Mouse (Mus musculus) layer of hippocampus, adult 9-11 months (tissue): ENCODE results near the gene Trpt1.

Experiments used
- DNase-seq: peaks from one replicate; pipeline ENCODE4 v3.0.0; 2022

Trpt1 gene

DNA sequence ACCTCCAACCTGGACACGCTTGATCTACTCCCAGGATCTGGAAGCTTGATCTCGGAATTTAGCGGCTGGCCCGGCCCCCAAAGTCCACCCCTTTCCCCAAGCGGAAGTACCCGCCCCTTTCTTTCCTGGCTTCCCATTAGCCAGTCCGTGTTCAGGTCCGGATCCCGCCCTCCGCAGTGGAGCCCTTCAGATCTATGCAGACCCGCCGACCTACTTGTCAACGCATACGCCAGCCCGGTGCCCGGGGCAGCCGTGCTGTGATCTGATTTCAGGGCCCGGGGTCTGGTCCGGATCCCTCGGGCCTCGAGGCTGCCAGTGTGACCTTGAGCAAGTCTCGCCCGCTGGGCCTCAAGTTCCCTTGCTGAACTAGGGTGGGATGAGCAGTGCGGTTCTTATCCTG is at the start of gene Trpt1, which contains the start of gene Nudt22:
Trpt1 (plus strand) TSS at position 126 of the 400 bp plus-strand sequence.
Nudt22 (minus strand) TSS at position 112 of the 400 bp plus-strand sequence.
- DNase-seq: peak; percentile 89

DNA sequence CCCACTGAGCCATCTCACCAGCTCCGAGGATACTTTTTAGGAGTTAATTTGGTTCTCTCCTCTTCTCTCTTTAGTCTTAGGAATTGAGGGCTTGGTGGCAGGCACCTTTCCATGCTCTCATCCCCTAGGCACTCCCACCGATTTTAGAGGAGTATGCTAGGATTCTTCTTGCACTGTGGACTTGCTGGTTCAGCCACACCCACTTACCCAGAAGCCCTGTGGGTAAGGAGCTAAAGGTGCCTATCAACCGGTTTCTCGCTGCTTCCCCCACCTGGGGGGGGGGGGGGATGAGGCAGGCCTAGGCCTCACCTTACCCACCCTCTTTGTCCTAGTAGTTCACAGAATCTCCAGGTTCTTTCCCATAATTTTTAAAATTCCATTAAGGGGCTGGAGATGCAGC is 48.2 kb upstream of the Trpt1 start:
- DNase-seq: no peak

DNA sequence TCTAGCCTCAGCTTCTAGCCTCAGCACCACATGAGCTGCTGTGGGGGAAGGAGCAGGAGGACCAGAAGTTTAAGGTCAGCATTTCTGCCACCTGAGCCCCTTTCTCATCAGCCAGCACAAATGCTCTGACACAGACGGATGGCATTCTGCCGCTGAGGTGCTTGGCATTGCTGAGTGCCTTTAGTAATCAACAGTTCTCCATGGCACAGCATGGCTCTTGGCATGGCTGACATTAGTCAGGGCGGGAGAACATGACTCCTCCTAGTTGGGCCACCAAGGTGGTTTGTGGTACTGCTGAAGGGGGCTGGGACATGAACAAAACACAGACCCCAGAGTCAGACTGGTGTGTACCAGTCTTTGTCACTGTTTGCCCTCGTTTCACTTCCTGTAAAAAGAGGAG is 47.7 kb upstream of the Trpt1 start:
- DNase-seq: no peak

DNA sequence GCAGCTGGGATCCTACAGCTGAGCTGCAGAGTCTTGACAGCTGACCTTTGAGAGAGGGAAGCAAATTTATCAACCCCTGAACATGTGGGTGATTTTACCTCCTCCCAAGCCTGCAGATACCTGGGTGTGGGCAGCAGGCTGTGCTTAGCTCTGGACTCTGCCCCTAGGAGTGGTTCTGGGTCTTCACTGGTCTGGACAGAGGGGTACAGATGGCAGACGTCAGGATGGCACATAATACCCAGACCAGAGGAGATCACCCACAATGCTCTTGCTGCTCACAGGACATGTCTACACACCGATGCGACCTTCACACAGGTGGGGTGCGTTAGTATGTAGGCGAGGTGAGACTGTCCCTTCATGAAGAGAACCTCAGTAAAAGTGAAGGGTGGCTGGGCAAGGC is 46.4 kb upstream of the Trpt1 start:
- DNase-seq: no peak

DNA sequence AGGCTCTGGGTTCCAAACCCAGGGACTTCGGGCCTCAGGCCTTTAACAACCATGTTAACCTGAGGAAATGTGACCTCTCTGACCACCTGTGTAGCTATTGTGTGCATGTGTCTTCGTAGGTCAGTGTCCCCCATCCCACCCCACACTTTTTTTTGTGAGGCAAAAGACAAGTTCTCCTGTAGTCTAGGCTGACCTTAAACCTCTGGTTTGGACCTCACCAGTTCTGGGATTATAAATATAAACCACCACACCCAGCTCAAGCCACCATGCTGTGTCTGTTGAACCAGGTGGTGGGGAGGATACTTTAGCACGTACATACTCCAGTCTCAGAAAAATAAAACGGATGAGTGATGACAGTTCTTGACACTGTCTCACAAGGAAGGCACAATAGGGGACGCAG is 46.0 kb upstream of the Trpt1 start:
- DNase-seq: no peak

DNA sequence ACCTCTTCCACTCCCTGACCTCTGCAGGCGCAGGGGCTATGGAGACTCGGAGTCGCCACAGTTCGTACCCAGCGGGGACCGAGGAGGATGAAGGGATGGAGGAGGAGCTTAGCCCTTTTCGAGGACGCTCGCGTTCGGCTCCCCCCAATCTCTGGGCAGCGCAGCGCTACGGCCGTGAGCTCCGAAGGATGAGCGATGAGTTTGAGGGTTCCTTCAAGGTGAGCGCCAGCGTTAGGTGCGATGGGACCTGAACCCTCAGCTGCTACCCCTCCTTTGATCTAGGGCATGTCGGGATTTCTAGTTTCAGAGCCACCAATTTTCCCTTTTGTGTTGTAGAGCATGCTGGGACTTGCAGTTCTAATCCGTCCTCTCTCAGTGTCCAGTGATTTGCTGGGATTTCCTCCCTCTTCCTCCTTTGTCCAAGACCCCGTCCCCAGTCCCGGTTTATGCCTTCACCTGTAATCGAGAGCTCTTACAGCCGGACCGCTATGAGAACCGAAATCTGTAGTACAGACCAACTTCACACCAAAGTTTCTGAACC is 45.2 kb upstream of the Trpt1 start:
- DNase-seq: peak; percentile 66

DNA sequence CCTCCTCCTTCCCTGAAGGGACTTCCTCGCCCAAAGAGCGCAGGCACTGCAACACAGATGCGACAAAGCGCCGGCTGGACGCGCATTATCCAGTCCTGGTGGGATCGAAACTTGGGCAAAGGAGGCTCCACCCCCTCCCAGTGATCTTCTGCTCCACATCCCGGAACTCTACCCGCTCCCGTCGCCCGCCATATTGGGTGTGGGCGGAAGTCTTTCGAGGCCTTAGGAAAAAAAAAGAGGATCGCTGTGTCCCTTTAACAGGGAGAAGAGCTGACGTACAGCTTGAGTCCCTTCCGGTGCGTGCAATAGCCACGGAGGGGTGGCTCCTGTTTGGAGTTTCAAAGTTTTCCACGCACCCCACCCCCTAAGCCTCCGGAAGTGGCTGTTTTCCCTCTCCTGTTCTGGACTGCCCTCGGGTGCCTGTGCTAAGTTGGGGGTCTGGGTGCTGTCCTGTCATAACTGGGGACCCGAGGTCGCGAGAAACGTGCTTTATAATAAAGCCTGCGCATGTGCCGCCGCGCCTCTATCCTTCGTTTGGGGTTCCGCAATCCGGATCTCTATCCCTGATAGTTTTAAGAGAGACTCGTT is 44.5 kb upstream of the Trpt1 start:
- peak; percentile 96 for DNase-seq

DNA sequence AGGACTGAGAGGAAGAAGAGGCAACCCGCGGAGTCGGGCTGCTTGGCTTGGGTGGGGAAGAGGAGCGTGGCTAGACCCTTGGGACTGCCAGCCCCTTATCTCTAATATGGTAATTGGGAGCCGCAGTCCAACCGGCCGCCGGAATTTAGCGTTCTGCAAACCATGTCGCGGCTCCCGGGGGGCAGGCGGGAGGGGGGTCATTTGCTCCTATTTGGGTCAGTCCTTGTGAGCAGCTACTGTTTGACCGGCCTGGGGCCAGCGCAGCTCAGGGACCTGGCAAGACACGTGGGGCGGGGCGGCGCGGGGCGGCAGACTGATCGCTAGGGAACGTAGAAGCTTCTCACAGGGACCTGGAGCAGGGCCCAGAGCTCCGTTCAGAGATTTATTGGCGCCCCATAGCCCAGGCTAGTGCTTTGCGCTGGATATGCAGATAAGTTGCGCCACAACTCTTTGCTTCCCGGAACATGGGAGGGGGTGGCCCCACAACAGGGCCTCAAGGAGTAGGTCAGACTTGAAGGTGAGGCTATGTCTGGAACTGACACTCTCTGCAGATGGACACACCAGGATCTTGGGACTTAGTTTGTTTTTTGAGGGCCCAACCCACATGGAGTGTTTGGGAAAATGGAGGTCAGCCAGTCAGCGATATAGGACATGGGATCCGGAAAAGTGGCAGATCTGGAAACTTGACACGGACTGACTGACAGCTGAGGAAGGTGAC is 43.8 kb upstream of the Trpt1 start:
- peak; percentile 80 for DNase-seq

DNA sequence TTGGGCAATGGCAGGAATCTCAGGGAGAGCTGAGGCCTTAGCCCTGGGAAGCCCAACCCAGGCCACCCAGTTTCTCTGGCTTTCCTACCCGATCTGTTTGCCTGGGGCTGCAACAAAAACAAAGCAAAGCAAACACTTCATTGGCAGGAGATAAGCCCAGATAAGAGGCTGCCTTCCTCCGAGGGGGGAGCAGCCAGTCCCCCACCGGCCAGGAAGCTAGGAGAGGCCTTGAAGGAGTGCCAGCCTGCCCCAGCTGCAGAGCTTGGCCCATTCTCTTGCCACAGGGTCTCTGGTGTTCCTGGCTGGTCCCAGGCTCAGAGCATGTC is 43.3 kb upstream of the Trpt1 start:
- DNase-seq: no peak

DNA sequence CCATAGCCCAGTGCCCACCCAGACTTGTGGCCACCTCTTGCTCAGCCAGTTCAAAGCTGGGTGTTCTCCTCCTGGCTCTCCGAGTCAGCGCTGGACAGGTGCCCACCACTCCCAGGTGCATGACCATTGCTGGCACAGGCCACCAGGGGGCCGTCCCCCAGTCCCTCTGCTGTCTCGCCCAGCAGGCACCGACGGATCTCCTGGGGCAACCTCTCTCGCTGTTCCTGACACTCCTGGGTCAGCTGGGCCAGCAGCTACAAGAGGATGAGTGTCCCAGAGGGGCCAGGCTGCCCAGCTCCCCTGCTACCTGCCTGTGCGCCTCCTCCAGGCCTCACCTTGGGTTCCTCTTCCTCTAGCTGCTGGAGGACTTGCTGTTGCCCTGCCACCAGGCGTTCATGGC is 41.9 kb upstream of the Trpt1 start:
- DNase-seq: no peak

DNA sequence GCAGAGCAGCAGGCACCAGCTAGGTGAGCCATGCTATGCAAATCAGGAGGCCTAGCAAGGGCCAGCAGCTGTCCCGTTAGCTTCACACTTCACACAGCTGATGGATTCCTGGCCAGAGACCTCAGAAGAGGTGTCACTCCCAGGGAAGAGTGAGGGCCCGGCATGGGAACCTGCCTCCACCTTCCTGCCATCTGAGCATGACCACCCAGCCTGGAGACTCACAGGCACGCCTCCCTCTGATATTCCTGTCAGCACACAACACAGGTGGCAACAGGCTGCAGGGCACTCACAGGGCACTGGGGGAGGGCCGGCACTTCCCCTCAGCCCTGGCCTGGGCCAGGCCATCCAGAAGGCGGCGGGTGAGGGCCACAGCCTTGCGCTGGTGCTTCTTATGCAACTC is 40.5 kb upstream of the Trpt1 start:
- no peak for DNase-seq

DNA sequence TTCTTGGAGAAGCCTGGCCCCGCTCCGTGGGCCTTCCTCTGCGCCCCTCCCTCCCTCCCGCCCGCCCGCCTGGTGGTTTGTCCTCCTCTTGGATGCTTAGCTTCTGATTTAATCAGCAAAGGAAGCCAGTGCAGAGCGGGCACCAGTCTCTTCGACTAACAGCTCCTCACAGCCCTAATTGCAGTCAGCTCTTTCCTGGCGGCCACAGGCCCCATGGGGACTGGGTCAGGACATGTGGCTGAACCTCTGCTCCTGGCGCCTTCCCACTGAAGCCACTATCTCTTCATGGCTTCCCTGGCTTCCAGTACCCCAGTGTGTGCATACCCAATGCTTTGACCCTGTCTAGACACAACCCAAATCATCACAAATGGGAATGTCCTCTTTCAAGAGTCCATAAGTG is 39.5 kb upstream of the Trpt1 start:
- no peak for DNase-seq

DNA sequence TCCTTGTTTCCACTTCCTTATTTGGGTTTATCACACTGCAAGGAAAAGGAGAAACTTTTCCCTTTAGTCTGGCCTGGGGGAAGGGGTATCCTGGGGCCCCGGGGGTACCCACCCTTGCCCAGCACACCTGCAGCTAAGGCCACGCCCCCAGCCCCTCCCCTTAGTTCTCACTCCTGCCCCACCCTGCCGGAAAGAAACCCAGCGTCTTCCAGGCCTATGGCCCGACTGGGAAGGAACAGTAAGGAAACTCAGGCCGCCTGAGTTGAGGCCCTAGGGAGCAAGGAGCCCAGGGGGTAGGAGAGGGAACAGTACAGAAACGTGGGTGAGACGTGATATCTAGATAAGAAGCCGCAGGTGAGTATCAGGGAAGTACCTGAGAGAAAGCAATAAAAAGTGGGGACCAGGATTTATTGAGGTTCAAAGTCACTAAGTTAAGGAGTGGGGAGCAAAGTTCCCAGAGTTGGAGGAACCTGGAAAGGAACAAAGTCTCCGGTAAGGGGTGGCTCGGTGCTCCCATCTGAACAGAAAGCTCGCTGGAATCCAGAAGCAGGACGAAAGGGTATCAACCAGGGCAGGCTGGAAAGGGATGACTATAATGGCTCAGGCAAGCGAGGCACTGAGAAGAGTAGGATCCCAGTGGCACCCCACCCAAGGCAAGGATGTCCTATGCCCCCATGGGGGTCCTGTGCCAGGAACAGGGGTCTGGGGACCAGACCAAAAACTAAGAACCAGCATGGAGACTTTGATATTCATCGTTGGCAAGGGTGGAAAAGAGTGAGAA is 27.2 kb upstream of the Trpt1 start:
- DNase-seq: no peak

DNA sequence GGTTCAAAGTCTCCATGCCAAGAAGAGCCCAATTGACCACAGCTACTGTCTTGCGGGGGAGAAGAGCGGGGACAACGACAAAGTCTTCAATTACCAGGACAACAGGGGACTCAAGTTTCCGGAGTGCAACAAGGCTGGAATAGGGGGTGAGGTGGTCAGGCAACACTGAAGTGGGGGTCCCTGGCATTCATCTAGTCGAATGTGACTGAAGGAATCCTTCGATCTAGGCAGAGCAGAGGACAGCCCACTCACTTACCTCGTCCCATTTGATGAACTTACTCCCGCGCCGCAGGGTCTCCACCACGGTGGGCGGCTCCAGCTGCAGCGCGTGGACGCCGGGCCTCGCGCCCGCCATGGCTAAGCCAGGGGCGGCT is 26.7 kb upstream of the Trpt1 start:
- DNase-seq: no peak

DNA sequence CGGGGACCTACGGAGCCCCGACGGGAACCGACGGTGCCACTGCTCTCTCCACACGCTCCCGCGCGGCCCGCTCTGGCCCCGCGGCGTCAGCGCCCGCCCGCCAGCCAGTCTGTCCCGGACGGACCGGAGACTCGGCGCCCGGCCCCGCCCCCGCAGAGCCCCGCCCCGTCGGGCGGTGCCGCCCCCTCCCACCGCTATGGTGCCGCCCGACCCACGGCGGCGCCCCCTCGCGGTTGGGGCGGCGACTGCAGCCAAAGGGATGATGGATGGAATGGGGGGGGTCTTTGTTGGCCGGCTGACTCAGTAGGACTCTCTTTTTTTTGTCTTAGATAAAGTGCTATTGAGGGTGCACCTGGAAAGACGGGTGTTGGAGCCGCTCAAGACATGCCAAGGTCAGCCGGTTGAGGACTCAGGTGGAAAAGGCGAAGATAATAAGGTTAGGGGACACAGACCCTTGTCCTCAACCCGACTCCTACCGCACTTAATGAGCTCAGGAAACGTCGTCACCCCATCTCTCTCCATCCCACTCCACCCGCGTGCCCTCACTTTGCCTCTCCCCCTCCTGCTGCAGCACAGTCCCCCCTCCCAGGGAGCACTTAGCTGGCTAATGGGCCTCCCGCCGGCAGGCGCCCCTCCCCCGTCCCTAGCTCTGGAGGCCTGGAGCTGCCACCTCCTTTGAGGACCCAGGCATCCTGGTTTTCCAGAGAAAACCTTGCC is 26.1 kb upstream of the Trpt1 start:
- DNase-seq: no peak

DNA sequence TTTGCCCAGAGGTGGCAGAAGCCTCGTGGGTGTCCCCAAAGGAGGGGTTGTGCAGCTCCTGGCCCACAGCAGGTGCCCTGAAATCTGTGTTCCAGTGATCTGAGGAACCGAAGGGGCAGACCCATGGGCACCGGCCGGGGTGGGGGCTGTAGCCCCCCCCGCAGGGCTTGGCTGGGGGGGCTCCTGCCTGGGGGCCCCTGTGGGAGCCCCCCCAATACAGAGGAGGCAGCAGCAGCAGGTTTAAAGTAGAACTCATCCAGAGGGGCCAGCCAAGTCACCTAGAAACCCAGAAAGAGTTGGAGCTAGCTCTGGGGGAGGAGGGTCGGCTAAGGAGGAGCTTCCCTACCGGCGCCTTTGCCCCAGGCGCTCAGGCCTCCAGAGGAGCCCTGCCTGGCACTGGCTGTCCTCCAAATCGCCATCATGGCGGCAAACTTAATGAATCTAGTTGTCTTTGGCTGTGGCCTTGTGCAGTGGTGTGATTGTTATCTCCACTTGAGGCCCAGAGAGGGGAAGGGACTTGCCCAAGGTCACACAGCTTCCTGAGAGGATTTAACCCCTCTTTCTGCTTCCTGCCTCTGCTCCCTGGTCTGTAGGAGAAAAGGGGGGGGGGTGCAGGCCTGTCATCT is 25.4 kb upstream of the Trpt1 start:
- no peak for DNase-seq

DNA sequence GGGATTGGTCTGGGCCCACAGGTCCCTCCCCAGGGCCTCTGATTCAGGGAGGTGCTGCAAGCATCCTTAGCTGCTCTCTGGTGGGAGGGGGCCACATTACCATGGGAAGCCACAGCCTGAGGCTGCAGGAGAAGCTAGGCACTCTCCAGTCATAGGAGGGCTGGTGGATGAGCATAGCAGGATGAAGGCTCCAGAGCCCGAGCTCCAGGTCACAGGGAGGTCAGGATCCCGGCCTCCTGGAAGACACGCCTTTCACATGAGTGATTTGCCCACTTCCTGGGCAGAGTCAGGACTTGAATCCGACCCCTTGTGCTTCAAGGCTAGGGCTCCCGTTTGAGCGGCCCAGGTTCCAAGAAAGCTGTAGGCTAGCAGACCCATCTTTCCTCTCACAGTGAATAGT is 24.3 kb upstream of the Trpt1 start:
- DNase-seq: no peak

DNA sequence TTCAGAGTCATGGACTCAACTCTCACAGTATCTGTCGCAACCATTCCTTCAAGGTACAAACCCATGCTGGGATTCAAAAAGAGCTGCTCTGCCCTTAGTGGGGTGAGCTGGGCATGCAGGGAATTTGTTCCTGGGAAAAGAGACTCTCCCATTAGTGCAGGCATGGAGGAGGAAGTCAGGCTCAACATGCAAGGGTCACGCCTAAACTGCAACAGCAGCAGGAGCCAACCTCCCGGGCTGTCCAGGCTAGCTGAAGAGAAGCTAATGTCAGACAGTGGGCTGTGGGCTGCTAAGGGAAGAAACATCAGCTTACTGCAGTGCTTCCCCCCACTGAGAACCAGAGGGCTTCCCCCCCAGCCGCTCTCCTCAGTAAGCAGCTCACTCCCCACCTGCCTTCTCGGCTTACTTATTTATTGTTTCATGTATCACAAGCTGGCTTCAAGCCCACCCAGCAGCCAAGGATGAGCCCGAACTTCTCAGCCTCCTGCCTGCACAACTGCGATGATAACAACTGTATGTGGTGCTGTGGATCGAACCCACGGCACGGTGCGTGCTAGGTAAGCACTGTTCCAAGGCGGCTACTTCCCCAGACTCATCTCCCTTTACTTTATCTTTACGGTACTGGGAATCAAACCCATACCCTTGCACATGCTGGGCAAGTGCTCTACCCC is 23.5 kb upstream of the Trpt1 start:
- DNase-seq: no peak

DNA sequence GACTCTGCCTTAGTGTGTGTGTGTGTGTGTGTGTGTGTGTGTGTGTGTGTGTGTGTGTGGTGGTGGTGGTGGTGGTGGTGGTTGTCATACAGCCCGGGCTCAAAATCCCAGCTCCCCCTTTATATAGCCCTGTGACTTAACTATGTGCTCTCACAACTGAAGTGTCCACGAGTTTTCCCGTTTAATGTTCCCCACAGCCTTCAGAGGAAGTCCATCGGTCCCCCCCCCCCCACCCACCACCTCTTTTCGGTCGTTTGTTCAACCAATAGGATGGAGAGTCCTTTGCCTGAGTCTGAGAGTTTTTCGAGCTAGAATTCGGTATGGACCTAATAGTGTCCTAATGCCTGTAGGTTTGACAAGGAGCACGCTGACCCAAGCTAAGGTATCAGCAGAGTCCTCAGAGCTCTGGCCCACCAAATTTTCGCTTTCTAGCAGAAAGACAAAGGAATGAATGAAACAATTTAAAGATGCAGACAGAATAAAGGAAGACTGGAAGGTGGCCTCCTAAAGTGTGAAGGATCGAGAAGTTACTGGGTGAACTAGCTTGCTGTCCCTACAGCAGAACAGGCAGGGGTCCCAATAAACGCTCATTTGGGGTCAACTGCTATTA is 22.2 kb upstream of the Trpt1 start:
- no peak for DNase-seq

DNA sequence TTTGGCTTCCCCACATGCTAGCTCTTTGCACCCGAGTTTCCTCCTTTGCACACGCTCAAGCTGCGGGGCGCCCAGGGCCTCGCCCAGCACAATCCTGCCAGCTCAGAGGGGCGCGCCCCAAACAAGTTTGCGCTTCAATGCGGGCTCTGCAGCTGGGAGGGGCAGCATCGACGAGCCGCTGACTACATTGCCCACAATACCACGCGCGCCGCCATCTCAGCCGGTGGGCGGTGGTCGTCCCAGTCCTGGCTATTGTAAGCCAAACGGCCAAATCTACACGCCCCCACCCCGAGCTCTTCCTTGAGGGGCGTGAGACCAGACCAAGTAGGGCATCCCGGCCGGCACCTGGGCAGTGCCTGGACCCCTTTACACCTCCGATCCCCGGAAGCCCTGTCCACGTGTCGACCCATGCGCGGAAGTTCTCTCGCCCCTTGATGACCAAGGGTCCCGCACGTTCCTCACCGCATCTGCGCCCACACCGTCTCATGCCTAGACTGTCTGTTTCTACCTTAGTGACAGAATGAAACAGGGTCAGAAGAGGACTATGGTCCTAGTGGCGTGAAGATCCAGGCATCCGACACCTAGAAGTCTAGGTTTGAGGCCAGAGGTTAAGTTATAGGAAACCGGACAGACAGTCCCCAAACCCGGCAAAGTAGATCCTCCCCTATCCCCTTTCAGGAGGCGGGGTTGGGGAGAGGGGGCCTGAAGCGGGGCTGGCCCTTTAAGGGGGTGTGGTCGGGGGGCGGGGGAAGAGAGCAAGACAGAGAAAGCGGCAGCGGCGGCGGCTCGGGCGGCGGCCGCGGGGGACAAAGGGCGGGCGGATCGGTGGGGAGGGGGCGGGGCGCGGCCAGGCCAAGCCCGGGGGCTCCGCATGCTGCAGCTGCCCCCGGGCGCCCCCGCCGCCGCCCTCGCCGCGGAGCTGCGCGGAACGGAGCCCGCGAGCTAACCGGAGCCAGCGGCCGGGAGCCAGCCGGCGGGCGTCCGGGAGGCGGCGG is 21.4 kb upstream of the Trpt1 start, which contains the start of gene Ppp1r14b:
Ppp1r14b (plus strand) TSS at position 758 of the 995 bp plus-strand sequence.
- DNase-seq: peak; percentile 74
